Mouse (Mus musculus) pancreas, adult 10 weeks (tissue): ENCODE measurements around the gene Cmas. TPM values are rescaled to one million over a fixed set of nuclear protein-coding genes. Genes with fewer than 3 reads are reported as not detected.

Experiments
- polyA plus RNA-seq: library from polyadenylated mRNA; stranded (reverse); fragments of 350-450 nt; fragmentation: Illumina TruSeq; extraction: RNeasy Lipid Tissue Mini Kit (QIAGEN cat#74804); gene quantifications from one replicate; pipeline ENCODE4 v1.2.3, GENCODE M21; 2015; ENCODE audit warnings: low read depth, low replicate concordance; ENCODE audit not compliant: insufficient read depth

The Cmas gene
- polyA plus RNA-seq: 12.5 TPM

GRCm38 (mm10) chr6:142756507-142757333 is at the start of gene Cmas:
Gene Cmas, plus strand, starts transcription at chr6:142756686.

GRCm38 (mm10) chr6:142804402-142804801 is 47.9 kb downstream of the Cmas start, which contains the start of gene Sult6b2:
Gene Sult6b2, minus strand, starts transcription at chr6:142804502.

Other genes with a start within 250 kb of the Cmas start
- 12.6 TPM for gene Ldhb, start 248.7 kb upstream of the Cmas start, polyA plus RNA-seq
- 2.5 TPM for gene Kcnj8, start 185.1 kb upstream of the Cmas start, polyA plus RNA-seq
- 2.1 TPM for gene Abcc9, start 54.4 kb upstream of the Cmas start, polyA plus RNA-seq
- gene Sult6b2, start 47.8 kb downstream of the Cmas start, polyA plus RNA-seq: not detected
- gene St8sia1, start 207.8 kb downstream of the Cmas start, polyA plus RNA-seq: 1.1 TPM